Mouse (Mus musculus) CD4-positive helper T cell, adult 2 months (primary cell): ENCODE data around the gene Hist2h2be.

Experiments used
- DNase-seq: peaks from one replicate; pipeline ENCODE4 v3.0.0-alpha.2; 2012; ENCODE audit warnings: low read depth, missing footprints, low spot score

Gene Hist2h2be

GRCm38 (mm10) chr3:96262216-96262875 lies 41.4 kb downstream of the Hist2h2be start:
- peak; percentile 81 for DNase-seq

- peak; percentile 95 for DNase-seq
Observed at GRCm38 (mm10) chr3:96262979-96263550, 42.1 kb downstream of the Hist2h2be start, which contains the start of gene Hist2h4. Gene Hist2h4, minus strand, starts transcription at chr3:96263311.

DNA sequence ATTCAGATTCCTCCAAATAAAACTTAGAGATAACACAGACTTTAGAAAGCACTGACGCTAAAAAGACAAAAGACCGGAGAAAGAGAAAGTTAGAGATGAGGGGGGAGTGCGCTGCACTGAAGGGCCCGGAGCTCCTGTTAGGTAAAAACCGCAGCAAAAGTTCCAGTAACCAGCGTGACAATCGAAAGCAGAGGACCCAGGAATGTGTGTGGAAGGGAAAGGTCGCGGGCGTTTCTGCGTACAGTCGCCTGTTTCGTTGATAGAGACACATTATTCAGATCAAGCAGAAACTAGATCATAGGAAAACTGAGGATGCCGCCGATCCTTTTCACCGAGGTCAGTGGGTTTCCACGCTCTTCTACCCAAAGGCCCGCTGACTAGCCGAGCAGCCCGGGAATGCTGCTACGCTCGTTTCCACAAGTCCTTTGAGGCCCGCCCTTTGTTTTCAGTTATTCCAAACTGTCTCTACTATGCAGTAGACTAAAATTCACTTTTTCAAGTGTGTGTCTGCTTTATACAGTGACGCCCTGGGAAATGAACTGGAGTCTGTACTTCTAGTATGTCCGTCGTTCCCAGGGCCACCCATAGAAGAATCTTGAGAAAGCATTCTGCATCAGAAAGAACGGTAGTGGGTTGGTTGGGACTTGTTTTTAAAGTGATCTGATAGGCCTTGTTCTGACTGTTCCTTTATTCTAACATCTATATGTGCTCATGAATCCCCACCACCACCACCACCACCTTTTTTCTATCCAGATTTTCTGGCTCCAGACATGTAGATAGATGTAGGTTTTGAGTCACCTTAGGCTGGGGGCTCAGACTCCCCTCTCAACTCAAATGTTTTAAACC lies 42.9 kb downstream of the Hist2h2be start:
- no peak for DNase-seq

DNA sequence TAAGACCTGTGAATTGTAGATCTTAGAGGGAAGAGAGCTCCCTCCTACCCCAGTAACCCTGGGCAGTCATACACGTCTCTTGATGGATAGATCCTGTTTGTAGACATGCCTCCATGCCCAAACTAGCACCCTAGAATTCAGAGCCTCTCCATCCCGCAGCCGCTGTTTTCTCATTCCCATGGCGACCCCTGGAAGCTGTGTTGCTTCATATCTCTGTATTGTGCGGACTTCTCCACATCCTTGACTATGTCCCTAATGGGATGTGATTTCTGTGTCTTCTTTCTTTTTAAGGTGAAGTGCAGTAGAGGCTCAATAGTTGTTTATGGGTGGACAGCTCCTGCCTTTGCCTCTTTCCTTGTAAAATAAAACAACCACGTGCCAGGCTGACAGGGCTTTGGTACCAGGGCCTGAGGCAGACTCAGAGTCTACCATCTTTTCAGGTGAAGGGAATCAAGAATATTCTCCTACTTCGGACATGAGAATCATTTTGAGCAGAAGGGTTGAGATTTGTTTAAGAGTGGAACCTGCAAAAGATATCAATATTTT lies 43.6 kb downstream of the Hist2h2be start:
- no peak for DNase-seq

DNA sequence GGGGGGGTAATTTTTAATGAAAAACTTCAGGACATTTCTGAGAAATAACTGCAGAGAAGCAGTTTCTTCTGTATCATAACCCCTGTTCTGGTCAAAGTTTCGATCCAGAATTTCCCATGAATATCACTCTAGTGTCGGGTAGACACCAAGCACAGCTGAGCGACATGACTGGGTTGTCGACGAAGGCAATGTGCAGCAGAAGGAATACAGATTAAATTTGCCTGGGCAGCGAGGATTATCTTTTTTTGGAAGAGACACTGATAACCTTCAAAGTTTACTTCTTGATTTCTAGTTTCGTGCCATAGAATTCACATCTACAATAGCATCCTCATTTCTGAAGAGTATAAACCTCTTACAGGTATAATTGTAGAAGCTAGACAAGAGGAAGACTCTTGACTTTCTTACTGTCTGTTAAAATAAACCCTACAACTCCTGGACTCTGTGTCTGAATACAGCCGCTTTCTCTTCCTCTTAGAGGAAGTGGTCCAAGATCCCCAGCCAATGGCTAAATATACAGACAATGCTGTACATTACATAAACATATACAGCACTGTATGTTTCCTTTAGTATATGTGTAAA lies 45.3 kb downstream of the Hist2h2be start:
- DNase-seq: no peak

GRCm38 (mm10) chr3:96267541-96267940 lies 46.6 kb downstream of the Hist2h2be start:
- DNase-seq: no peak

GRCm38 (mm10) chr3:96268051-96268775 lies 47.3 kb downstream of the Hist2h2be start, which contains the start of gene Hist2h3b:
Gene Hist2h3b, plus strand, starts transcription at chr3:96268654.
- DNase-seq: peak; percentile 83

- DNase-seq: peak; percentile 74
Observed at GRCm38 (mm10) chr3:96268776-96269378, 48.0 kb downstream of the Hist2h2be start.

- peak; percentile 97 for DNase-seq
Observed at GRCm38 (mm10) chr3:96269511-96270474, 48.9 kb downstream of the Hist2h2be start, which contains the start of gene Hist2h2bb. Gene Hist2h2bb, plus strand, starts transcription at chr3:96269752.
